Comparison of ENCODE assay signal across 10 mouse cellular contexts in the genomic region with DNA sequence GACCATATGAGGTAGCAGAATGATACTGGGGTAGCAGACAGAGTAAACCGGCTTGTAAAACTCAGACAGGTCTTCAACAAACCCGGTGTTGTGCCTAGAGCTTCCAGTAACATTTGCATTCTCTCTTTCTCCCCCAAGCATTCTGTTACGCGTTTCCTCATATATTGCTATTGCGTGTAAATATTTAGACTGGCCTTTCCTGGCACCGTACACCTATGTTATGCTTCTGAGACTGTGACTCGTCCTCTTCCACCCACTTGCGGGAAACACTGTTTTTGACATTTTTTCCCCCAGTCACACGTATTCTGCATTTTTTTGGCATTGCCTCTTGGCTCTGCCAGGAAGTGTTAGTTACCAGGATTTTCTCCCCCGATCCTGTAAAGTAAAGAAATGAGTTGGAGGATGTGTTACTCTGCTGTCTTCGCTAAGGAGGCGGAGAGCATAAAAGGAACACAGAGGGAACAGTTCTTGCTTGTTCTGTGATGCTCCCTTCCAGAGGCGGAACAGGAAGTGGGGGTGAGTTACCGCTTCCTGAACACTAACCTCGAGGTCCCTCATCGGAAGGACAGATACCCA.
DNase-seq lines count a peak whose midpoint lies in the region; ATAC-seq lines count a peak whose summit lies in the region.
"Had no signal": no experiment of that assay in that cellular context is flagged by ENCODE, and none has a peak within 500 bp of the region (broad histone marks: within the 10 kb centered on the region; RNA-seq: fewer than 3 reads in every experiment).

No protein-coding gene starts in this region.

- 77% methylated on average over 16 of the region's 16 CpGs for WGBS in forebrain, embryonic 16.5 days
- WGBS in hindbrain, embryonic 13.5 days: 91% methylated on average over 16 of the region's 16 CpGs

- H3K27me3 ChIP-seq in forebrain, embryonic 16.5 days (replicated peaks; ENCODE audit: control insufficient read depth, insufficient read depth, low read length): no peaks in the 10 kb centered on the region
- no peaks in the 10 kb centered on the region for H3K27me3 ChIP-seq in hindbrain, embryonic 13.5 days

- no peaks in the 10 kb centered on the region; the same call in 1 of the 2 replicates for H3K4me1 ChIP-seq in forebrain, embryonic 16.5 days (replicated peaks; ENCODE audit: control insufficient read depth, insufficient read depth, low read length)
- H3K4me1 ChIP-seq in hindbrain, embryonic 13.5 days (replicated peaks): no peaks in the 10 kb centered on the region

- peak; percentile 8 for DNase-seq in adrenal gland, postnatal 10 days
- DNase-seq in adrenal gland, postnatal 4 days (ENCODE audit: low spot score in 2 of 2): no peak
- DNase-seq in layer of hippocampus, adult 11-12 months (ENCODE audit: low spot score): peak; percentile 6
- peak; percentile 8 for DNase-seq in lung, postnatal 25 days (ENCODE audit: low spot score)
- no peak for DNase-seq in cerebellum, postnatal 36 days
- DNase-seq: B cell, adult 2 months; gastrocnemius, postnatal 14 days had no signal

- H3K4me3 ChIP-seq in forebrain, embryonic 16.5 days (replicated peaks; ENCODE audit: low read length): no peak overlapping the region
- H3K4me3 ChIP-seq in hindbrain, embryonic 13.5 days: no peak overlapping the region

- no peak overlapping the region for H3K4me2 ChIP-seq in forebrain, embryonic 16.5 days (ENCODE audit: low read length)
- no peak overlapping the region for H3K4me2 ChIP-seq in hindbrain, embryonic 13.5 days

- ATAC-seq in forebrain, embryonic 16.5 days: peak; percentile 85
- ATAC-seq in hindbrain, embryonic 13.5 days (ENCODE audit: low FRiP score): no peak
- no peak for ATAC-seq in erythroblast, adult 5-6 weeks (replicated peaks; ENCODE audit: low FRiP score, poor library complexity, severe bottlenecking)

- H3K27ac ChIP-seq in forebrain, embryonic 16.5 days (ENCODE audit: low read length): no peak overlapping the region
- no peak overlapping the region for H3K27ac ChIP-seq in hindbrain, embryonic 13.5 days

- H3K9ac ChIP-seq in forebrain, embryonic 16.5 days (replicated peaks; ENCODE audit: low read depth, low read length): no peak overlapping the region
- no peak overlapping the region for H3K9ac ChIP-seq in hindbrain, embryonic 13.5 days

- H3K36me3 ChIP-seq in forebrain, embryonic 16.5 days (ENCODE audit: control insufficient read depth, insufficient read depth): no peaks in the 10 kb centered on the region
- no peaks in the 10 kb centered on the region for H3K36me3 ChIP-seq in hindbrain, embryonic 13.5 days

- H3K9me3 ChIP-seq in forebrain, embryonic 16.5 days (ENCODE audit: control insufficient read depth, low read length): no peaks in the 10 kb centered on the region
- H3K9me3 ChIP-seq in hindbrain, embryonic 13.5 days: no peaks in the 10 kb centered on the region

Comparison
In these comparisons a context has a peak if more than half of its experiments do, and no peak if none do; other contexts are left out.
1. DNase-seq: peak in adrenal gland, postnatal 10 days (single experiment), layer of hippocampus, adult 11-12 months (single experiment) and lung, postnatal 25 days (single experiment); none in adrenal gland, postnatal 4 days (0 of 2) and cerebellum, postnatal 36 days (0 of 2).